Mouse (Mus musculus) limb, embryonic 12.5 days (tissue): ENCODE data around the gene Ggcx. TPM values are rescaled to one million over a fixed set of nuclear protein-coding genes. Genes with fewer than 3 reads are reported as not detected.
"Not testable (repeated sequence)": the region's sequence is repeated elsewhere in the genome, so short reads cannot be mapped to it uniquely, and the experiment has no call there.

Source experiments
- ATAC-seq: fragments of 200-750 bp; cut with Nextera tagmentation; 2 replicates; pipeline ENCODE4 v1.8.0; 2017; ENCODE audit warnings: low read depth, moderate TSS enrichment; ENCODE audit not compliant: insufficient number of reproducible peaks, insufficient read depth, low FRiP score, low TSS enrichment
- H3K27ac ChIP-seq: fragments of 300-500 bp; sonication (generic); 2 replicates; pipeline ENCODE4 v1.5.1; 2016; ENCODE audit warnings: mild to moderate bottlenecking, moderate library complexity
- H3K27me3 ChIP-seq: fragments of 300-500 bp; sonication (generic); 2 replicates; pipeline ENCODE4 v1.6.1; 2016; ENCODE audit warnings: mild to moderate bottlenecking, moderate library complexity
- H3K36me3 ChIP-seq: fragments of 300-500 bp; sonication (generic); 2 replicates; pipeline ENCODE4 v1.6.1; 2016; ENCODE audit warnings: mild to moderate bottlenecking, moderate library complexity
- H3K4me1 ChIP-seq: fragments of 300-500 bp; sonication (generic); replicated peaks from 2 replicates; pipeline ENCODE4 v1.6.1; 2016
- H3K4me2 ChIP-seq: fragments of 300-500 bp; sonication (generic); 2 replicates; pipeline ENCODE4 v1.6.1; 2016; ENCODE audit warnings: mild to moderate bottlenecking, moderate library complexity
- H3K4me3 ChIP-seq: fragments of 300-500 bp; sonication (generic); replicated peaks from 2 replicates; pipeline ENCODE4 v1.5.1; 2016; ENCODE audit warnings: mild to moderate bottlenecking
- H3K9ac ChIP-seq: fragments of 300-500 bp; sonication (generic); replicated peaks from 2 replicates; pipeline ENCODE4 v1.6.1; 2016; ENCODE audit warnings: mild to moderate bottlenecking, moderate library complexity
- H3K9me3 ChIP-seq: fragments of 300-500 bp; sonication (generic); 2 replicates; pipeline ENCODE4 v1.6.1; 2016; ENCODE audit warnings: mild to moderate bottlenecking, moderate library complexity
- WGBS: fragments of 180-500 bp; shearing (Covaris S2); methylation state at CpG from one replicate; pipeline ENCODE4 v1.1.7; 2016; 5-methylcytosine and 5-hydroxymethylcytosine counted together
- polyA plus RNA-seq: library from polyadenylated mRNA; unstranded; fragments of >200 nt; fragmentation: Nextera tagmentation; extraction: Ambion mirVana; gene quantifications from 2 replicates; pipeline ENCODE4 v1.2.1, GENCODE M21; 2016

The Ggcx gene
- polyA plus RNA-seq, 1 experiment from 2014 or later = 34.0 TPM

GRCm38 (mm10) chr6:72430989-72431921 is 17.1 kb downstream of the Ggcx start:
- Histone ChIP-seq H3K36me3 (peaks cover 92% of the 10 kb centered on the region), H3K4me3 (no peak overlapping the region), H3K4me2 (no peak overlapping the region), H3K9ac (no peak overlapping the region), H3K4me1 (peaks cover 6% of the 10 kb centered on the region), H3K9me3 (no peaks in the 10 kb centered on the region), H3K27ac (no peak overlapping the region; the same call in 1 of the 2 replicates), H3K27me3 (no peaks in the 10 kb centered on the region)
- 31% methylated on average over 5 of the region's 5 CpGs for WGBS
- no peak for ATAC-seq

- Histone ChIP-seq H3K9me3 (no peaks in the 10 kb centered on the region), H3K4me2 (no peak overlapping the region), H3K27me3 (no peaks in the 10 kb centered on the region), H3K4me3 (no peak overlapping the region), H3K36me3 (peaks cover 93% of the 10 kb centered on the region), H3K27ac (no peak overlapping the region), H3K4me1 (peaks cover 13% of the 10 kb centered on the region), H3K9ac (no peak overlapping the region)
- 82% methylated on average over 2 of the region's 2 CpGs for WGBS
- no peak for ATAC-seq
Measured at GRCm38 (mm10) chr6:72432153-72432552, 18.0 kb downstream of the Ggcx start.

GRCm38 (mm10) chr6:72438226-72438625 is 24.1 kb downstream of the Ggcx start:
- H3K36me3 ChIP-seq = peaks cover 46% of the 10 kb centered on the region
- 5% methylated on average over 5 of the region's 5 CpGs for WGBS
- H3K4me1 ChIP-seq = peaks cover 27% of the 10 kb centered on the region
- no peaks in the 10 kb centered on the region for H3K9me3 ChIP-seq
- no peaks in the 10 kb centered on the region for H3K27me3 ChIP-seq
- H3K4me3 ChIP-seq = peak overlapping the region; percentile 92
- peak overlapping the region; percentile 92 for H3K4me2 ChIP-seq
- peak overlapping the region; percentile 99 for H3K9ac ChIP-seq
- H3K27ac ChIP-seq = no peak overlapping the region; the same call in 1 of the 2 replicates
- ATAC-seq = no peak

GRCm38 (mm10) chr6:72438862-72439354 is 24.8 kb downstream of the Ggcx start:
- ATAC-seq = peak; percentile 50
- no peaks in the 10 kb centered on the region for H3K9me3 ChIP-seq
- peaks cover 27% of the 10 kb centered on the region for H3K4me1 ChIP-seq
- H3K27me3 ChIP-seq = no peaks in the 10 kb centered on the region
- peak overlapping the region; percentile 99 for H3K27ac ChIP-seq
- peak overlapping the region; percentile 92 for H3K4me2 ChIP-seq
- H3K4me3 ChIP-seq = peak overlapping the region; percentile 92
- 1% methylated on average over 57 of the region's 57 CpGs for WGBS
- H3K9ac ChIP-seq = peak overlapping the region; percentile 99
- peaks cover 39% of the 10 kb centered on the region for H3K36me3 ChIP-seq

GRCm38 (mm10) chr6:72439355-72440185 is 25.5 kb downstream of the Ggcx start, which contains the start of gene Mat2a:
Mat2a (minus strand) TSS chr6:72439558.
- Histone ChIP-seq H3K36me3 (peaks cover 33% of the 10 kb centered on the region), H3K9ac (peak within 1 kb of the TSS; percentile 99), H3K27ac (peak within 1 kb of the TSS; percentile 99), H3K27me3 (no peaks in the 10 kb centered on the region), H3K4me1 (peaks cover 27% of the 10 kb centered on the region), H3K9me3 (no peaks in the 10 kb centered on the region), H3K4me3 (peak within 1 kb of the TSS; percentile 92), H3K4me2 (peak within 1 kb of the TSS; percentile 92)
- ATAC-seq = peak; percentile 86
- WGBS = under 1% methylated on average over 76 of the region's 77 CpGs

GRCm38 (mm10) chr6:72440186-72440990 is 26.3 kb downstream of the Ggcx start:
- no peaks in the 10 kb centered on the region for H3K9me3 ChIP-seq
- peak overlapping the region; percentile 92 for H3K4me2 ChIP-seq
- peak overlapping the region; percentile 99 for H3K9ac ChIP-seq
- ATAC-seq = no peak
- H3K4me1 ChIP-seq = peaks cover 27% of the 10 kb centered on the region
- H3K27me3 ChIP-seq = no peaks in the 10 kb centered on the region
- peak overlapping the region; percentile 92 for H3K4me3 ChIP-seq
- H3K27ac ChIP-seq = peak overlapping the region; percentile 99
- 9% methylated on average over 17 of the region's 17 CpGs for WGBS
- H3K36me3 ChIP-seq = peaks cover 25% of the 10 kb centered on the region

- 41% methylated on average over 1 of the region's 1 CpGs for WGBS
- Histone ChIP-seq H3K36me3 (0 out of 2 replicates have a peak, but pooled peaks cover 3% of the 10 kb centered on the region), H3K4me2 (no peak overlapping the region), H3K27ac (no peak overlapping the region), H3K9ac (no peak overlapping the region), H3K27me3 (no peaks in the 10 kb centered on the region), H3K4me1 (peaks cover 12% of the 10 kb centered on the region), H3K4me3 (no peak overlapping the region), H3K9me3 (no peaks in the 10 kb centered on the region)
- ATAC-seq = no peak
Measured at GRCm38 (mm10) chr6:72442921-72443604, 29.0 kb downstream of the Ggcx start.

GRCm38 (mm10) chr6:72445011-72445410 is 30.9 kb downstream of the Ggcx start:
- H3K4me3 ChIP-seq = no peak overlapping the region
- H3K27ac ChIP-seq = no peak overlapping the region
- peaks cover 11% of the 10 kb centered on the region for H3K4me1 ChIP-seq
- no peaks in the 10 kb centered on the region for H3K9me3 ChIP-seq
- no peaks in the 10 kb centered on the region for H3K36me3 ChIP-seq
- no peaks in the 10 kb centered on the region for H3K27me3 ChIP-seq
- no peak for ATAC-seq
- no peak overlapping the region for H3K4me2 ChIP-seq
- H3K9ac ChIP-seq = no peak overlapping the region

- 82% methylated on average over 2 of the region's 2 CpGs for WGBS
- H3K4me1 ChIP-seq = no peaks in the 10 kb centered on the region
- no peaks in the 10 kb centered on the region for H3K36me3 ChIP-seq
- no peaks in the 10 kb centered on the region for H3K9me3 ChIP-seq
- no peak for ATAC-seq
- H3K4me2 ChIP-seq = no peak overlapping the region
- H3K27me3 ChIP-seq = no peaks in the 10 kb centered on the region
- no peak overlapping the region for H3K9ac ChIP-seq
- H3K27ac ChIP-seq = no peak overlapping the region
- no peak overlapping the region for H3K4me3 ChIP-seq
Measured at GRCm38 (mm10) chr6:72447487-72447886, 33.4 kb downstream of the Ggcx start.

GRCm38 (mm10) chr6:72451778-72452177 is 37.7 kb downstream of the Ggcx start:
- H3K27ac ChIP-seq, H3K27me3 ChIP-seq, H3K9ac ChIP-seq, H3K9me3 ChIP-seq, ATAC-seq, H3K36me3 ChIP-seq, H3K4me2 ChIP-seq, H3K4me3 ChIP-seq: not testable (repeated sequence)
- H3K4me1 ChIP-seq = peaks cover 10% of the 10 kb centered on the region; the same call in 1 of the 2 replicates
- 78% methylated on average over 2 of the region's 2 CpGs for WGBS
